Mouse (Mus musculus): ENCODE measurements around the gene Vcp. TPM values are rescaled to one million over a fixed set of nuclear protein-coding genes. Genes with fewer than 3 reads are reported as not detected.

Vcp gene
- polyA plus RNA-seq, 1 experiment = 68.4 TPM

GRCm38 (mm10) chr4:42978062-42978461 is 22.2 kb downstream of the Vcp start:
- no peak for DNase-seq (ENCODE audit: low read depth in 1 of 2, low spot score in 2 of 2)
- H3K36me3 ChIP-seq (ENCODE audit: control insufficient read depth, insufficient read depth, low read length) = peaks cover 13% of the 10 kb centered on the region
- H3K27ac ChIP-seq (ENCODE audit: insufficient read depth, low read length) = no peak overlapping the region
- TF ChIP-seq POLR2A (IDR thresholded peaks at IDR 0.05; ENCODE audit: low read depth, low read length) (no peak), CTCF (IDR thresholded peaks at IDR 0.05; ENCODE audit: extremely low read depth, insufficient read depth, insufficient read length, insufficient replicate concordance) (no peak)
- no peak overlapping the region for H3K4me3 ChIP-seq (ENCODE audit: extremely low read depth, insufficient read depth, insufficient read length)
- H3K27me3 ChIP-seq (ENCODE audit: control insufficient read depth, insufficient read depth, low read length) = no peaks in the 10 kb centered on the region
- WGBS = 85% methylated on average over 4 of the region's 4 CpGs
- no peaks in the 10 kb centered on the region for H3K4me1 ChIP-seq (ENCODE audit: control insufficient read depth, insufficient read depth, insufficient read length)

GRCm38 (mm10) chr4:42973868-42974267 is 26.4 kb downstream of the Vcp start:
- no peak for TF ChIP-seq POLR2A (IDR thresholded peaks at IDR 0.05; ENCODE audit: low read depth, low read length)
- TF ChIP-seq CTCF (IDR thresholded peaks at IDR 0.05; ENCODE audit: extremely low read depth, insufficient read depth, insufficient read length, insufficient replicate concordance) = no peak
- H3K36me3 ChIP-seq (ENCODE audit: control insufficient read depth, insufficient read depth, low read length) = 0 out of 2 replicates have a peak, but pooled peaks cover 2% of the 10 kb centered on the region
- no peak for DNase-seq (ENCODE audit: low read depth in 1 of 2, low spot score in 2 of 2)
- H3K27ac ChIP-seq (ENCODE audit: insufficient read depth, low read length) = no peak overlapping the region
- no peaks in the 10 kb centered on the region for H3K4me1 ChIP-seq (ENCODE audit: control insufficient read depth, insufficient read depth, insufficient read length)
- no peak overlapping the region for H3K4me3 ChIP-seq (ENCODE audit: extremely low read depth, insufficient read depth, insufficient read length)
- H3K27me3 ChIP-seq (ENCODE audit: control insufficient read depth, insufficient read depth, low read length) = no peaks in the 10 kb centered on the region
- 90% methylated on average over 5 of the region's 5 CpGs for WGBS

GRCm38 (mm10) chr4:42972952-42973351 is 27.4 kb downstream of the Vcp start:
- WGBS = 93% methylated on average over 4 of the region's 4 CpGs
- H3K4me3 ChIP-seq (ENCODE audit: extremely low read depth, insufficient read depth, insufficient read length) = no peak overlapping the region
- no peak overlapping the region for H3K27ac ChIP-seq (ENCODE audit: insufficient read depth, low read length)
- no peaks in the 10 kb centered on the region for H3K36me3 ChIP-seq (ENCODE audit: control insufficient read depth, insufficient read depth, low read length)
- DNase-seq (ENCODE audit: low read depth in 1 of 2, low spot score in 2 of 2) = no peak
- TF ChIP-seq POLR2A (IDR thresholded peaks at IDR 0.05; ENCODE audit: low read depth, low read length) = no peak
- TF ChIP-seq CTCF (IDR thresholded peaks at IDR 0.05; ENCODE audit: extremely low read depth, insufficient read depth, insufficient read length, insufficient replicate concordance) = no peak
- no peaks in the 10 kb centered on the region for H3K27me3 ChIP-seq (ENCODE audit: control insufficient read depth, insufficient read depth, low read length)
- H3K4me1 ChIP-seq (ENCODE audit: control insufficient read depth, insufficient read depth, insufficient read length) = no peaks in the 10 kb centered on the region

- Histone ChIP-seq H3K27me3 (ENCODE audit: control insufficient read depth, insufficient read depth, low read length) (no peaks in the 10 kb centered on the region), H3K4me3 (ENCODE audit: extremely low read depth, insufficient read depth, insufficient read length) (no peak within 1 kb of the TSS), H3K27ac (ENCODE audit: insufficient read depth, low read length) (no peak within 1 kb of the TSS), H3K4me1 (ENCODE audit: control insufficient read depth, insufficient read depth, insufficient read length) (peaks cover 7% of the 10 kb centered on the region; the same call in 1 of the 2 replicates), H3K36me3 (ENCODE audit: control insufficient read depth, insufficient read depth, low read length) (no peaks in the 10 kb centered on the region)
- no peak for TF ChIP-seq CTCF (IDR thresholded peaks at IDR 0.05; ENCODE audit: extremely low read depth, insufficient read depth, insufficient read length, insufficient replicate concordance)
- TF ChIP-seq POLR2A (IDR thresholded peaks at IDR 0.05; ENCODE audit: low read depth, low read length) = no peak
- DNase-seq (ENCODE audit: low read depth in 1 of 2, low spot score in 2 of 2) = no peak
- WGBS = 91% methylated on average over 4 of the region's 4 CpGs
These were observed 31.0 kb downstream of the Vcp start, which contains the start of gene 1700022I11Rik for GRCm38 (mm10) chr4:42969304-42969703. Gene 1700022I11Rik, plus strand, starts transcription at chr4:42969604.

GRCm38 (mm10) chr4:42965039-42965719 is 35.1 kb downstream of the Vcp start:
- 18% methylated on average over 12 of the region's 12 CpGs for WGBS
- Histone ChIP-seq H3K36me3 (ENCODE audit: control insufficient read depth, insufficient read depth, low read length) (no peaks in the 10 kb centered on the region), H3K4me3 (ENCODE audit: extremely low read depth, insufficient read depth, insufficient read length) (no peak overlapping the region), H3K27me3 (ENCODE audit: control insufficient read depth, insufficient read depth, low read length) (no peaks in the 10 kb centered on the region), H3K27ac (ENCODE audit: insufficient read depth, low read length) (no peak overlapping the region), H3K4me1 (ENCODE audit: control insufficient read depth, insufficient read depth, insufficient read length) (peaks cover 7% of the 10 kb centered on the region; the same call in 1 of the 2 replicates)
- DNase-seq (ENCODE audit: low read depth in 1 of 2, low spot score in 2 of 2) = peak; percentile 47 to 72
- TF ChIP-seq POLR2A (IDR thresholded peaks at IDR 0.05; ENCODE audit: low read depth, low read length) (no peak), CTCF (IDR thresholded peaks at IDR 0.05; ENCODE audit: extremely low read depth, insufficient read depth, insufficient read length, insufficient replicate concordance) (peak; percentile 47; the same call in 1 of the 2 replicates)

GRCm38 (mm10) chr4:42963480-42963879 is 36.8 kb downstream of the Vcp start:
- H3K27ac ChIP-seq (ENCODE audit: insufficient read depth, low read length) = no peak overlapping the region
- 95% methylated on average over 2 of the region's 2 CpGs for WGBS
- H3K4me1 ChIP-seq (ENCODE audit: control insufficient read depth, insufficient read depth, insufficient read length) = peaks cover 7% of the 10 kb centered on the region; the same call in 1 of the 2 replicates
- no peak overlapping the region for H3K4me3 ChIP-seq (ENCODE audit: extremely low read depth, insufficient read depth, insufficient read length)
- TF ChIP-seq CTCF (IDR thresholded peaks at IDR 0.05; ENCODE audit: extremely low read depth, insufficient read depth, insufficient read length, insufficient replicate concordance) (no peak), POLR2A (IDR thresholded peaks at IDR 0.05; ENCODE audit: low read depth, low read length) (no peak)
- H3K36me3 ChIP-seq (ENCODE audit: control insufficient read depth, insufficient read depth, low read length) = no peaks in the 10 kb centered on the region
- DNase-seq (ENCODE audit: low read depth in 1 of 2, low spot score in 2 of 2) = no peak
- no peaks in the 10 kb centered on the region for H3K27me3 ChIP-seq (ENCODE audit: control insufficient read depth, insufficient read depth, low read length)

GRCm38 (mm10) chr4:42961592-42961991 is 38.7 kb downstream of the Vcp start:
- Histone ChIP-seq H3K27me3 (ENCODE audit: control insufficient read depth, insufficient read depth, low read length) (no peaks in the 10 kb centered on the region), H3K4me1 (ENCODE audit: control insufficient read depth, insufficient read depth, insufficient read length) (peaks cover 7% of the 10 kb centered on the region; the same call in 1 of the 2 replicates), H3K27ac (ENCODE audit: insufficient read depth, low read length) (no peak overlapping the region), H3K36me3 (ENCODE audit: control insufficient read depth, insufficient read depth, low read length) (peaks cover 5% of the 10 kb centered on the region; the same call in 1 of the 2 replicates), H3K4me3 (ENCODE audit: extremely low read depth, insufficient read depth, insufficient read length) (no peak overlapping the region)
- peak; percentile 36 to 58 for DNase-seq (ENCODE audit: low read depth in 1 of 2, low spot score in 2 of 2)
- WGBS = 20% methylated on average over 4 of the region's 4 CpGs
- peak; percentile 58; the same call in 1 of the 2 replicates for TF ChIP-seq CTCF (IDR thresholded peaks at IDR 0.05; ENCODE audit: extremely low read depth, insufficient read depth, insufficient read length, insufficient replicate concordance)
- TF ChIP-seq POLR2A (IDR thresholded peaks at IDR 0.05; ENCODE audit: low read depth, low read length) = no peak

Measured in spleen, adult 2 months (tissue).